ENCODE assay signal across 15 mouse cellular contexts in genomic region chrX:20861453-20862104, GRCm38 (mm10). TPM values are rescaled to one million over a fixed set of nuclear protein-coding genes. Genes with fewer than 3 reads are reported as not detected.
DNase-seq lines count a peak whose midpoint lies in the region; ATAC-seq lines count a peak whose summit lies in the region.
"Had no signal": no experiment of that assay in that cellular context is flagged by ENCODE, and none has a peak within 500 bp of the region (broad histone marks: within the 10 kb centered on the region; RNA-seq: fewer than 3 reads in every experiment).

No protein-coding gene starts in this region.

- WGBS in heart, embryonic 16.5 days, result 50% methylated on average over 5 of the region's 5 CpGs
- WGBS in liver, embryonic 11.5 days, result 38% methylated on average over 5 of the region's 5 CpGs
- WGBS in intestine, embryonic 15.5 days, result 37% methylated on average over 5 of the region's 5 CpGs
- 56% methylated on average over 5 of the region's 5 CpGs for WGBS in neural tube, embryonic 15.5 days

- H3K4me3 ChIP-seq in heart, embryonic 16.5 days (ENCODE audit: low read length), result no peak overlapping the region
- H3K4me3 ChIP-seq in liver, embryonic 11.5 days (ENCODE audit: low read depth, low read length), result no peak overlapping the region
- H3K4me3 ChIP-seq in intestine, embryonic 15.5 days (replicated peaks), result no peak overlapping the region
- H3K4me3 ChIP-seq in neural tube, embryonic 15.5 days (replicated peaks), result no peak overlapping the region
- H3K4me3 ChIP-seq: forebrain, embryonic 15.5 days; megakaryocyte, embryonic 14.5 days; neural tube, embryonic 12.5 days had no signal

- peaks cover 8% of the 10 kb centered on the region; the same call in 1 of the 2 replicates for H3K36me3 ChIP-seq in heart, embryonic 16.5 days (ENCODE audit: control insufficient read depth, insufficient read depth)
- no peaks in the 10 kb centered on the region for H3K36me3 ChIP-seq in liver, embryonic 11.5 days (ENCODE audit: control insufficient read depth, insufficient read depth, low read length)
- no peaks in the 10 kb centered on the region for H3K36me3 ChIP-seq in intestine, embryonic 15.5 days
- 0 out of 2 replicates have a peak, but pooled peaks cover 2% of the 10 kb centered on the region for H3K36me3 ChIP-seq in neural tube, embryonic 15.5 days

- no peak overlapping the region for H3K4me2 ChIP-seq in heart, embryonic 16.5 days (ENCODE audit: low read depth, low read length)
- no peak overlapping the region for H3K4me2 ChIP-seq in liver, embryonic 11.5 days
- no peak overlapping the region for H3K4me2 ChIP-seq in intestine, embryonic 15.5 days (replicated peaks)
- H3K4me2 ChIP-seq in neural tube, embryonic 15.5 days, result no peak overlapping the region
- H3K4me2 ChIP-seq: forebrain, embryonic 15.5 days; neural tube, embryonic 12.5 days had no signal

- no peak for DNase-seq in heart, adult 8-10 months (ENCODE audit: low spot score)
- no peak for DNase-seq in liver, embryonic 11.5 days (ENCODE audit: low spot score)
- DNase-seq in liver (no peak), ES-CJ7 (ENCODE audit: low read depth, low spot score) (peak; percentile 8)
- DNase-seq: cerebellum, adult 9-11 months; liver, postnatal 0 days; right cerebral cortex, postnatal 14 days; thymus, postnatal 36 days had no signal

- H3K27me3 ChIP-seq in heart, embryonic 16.5 days (ENCODE audit: control insufficient read depth, insufficient read depth, low read length), result no peaks in the 10 kb centered on the region
- H3K27me3 ChIP-seq in liver, embryonic 11.5 days (replicated peaks; ENCODE audit: control insufficient read depth, insufficient read depth, low read length), result no peaks in the 10 kb centered on the region
- H3K27me3 ChIP-seq in intestine, embryonic 15.5 days (replicated peaks), result no peaks in the 10 kb centered on the region
- H3K27me3 ChIP-seq in neural tube, embryonic 15.5 days (replicated peaks), result no peaks in the 10 kb centered on the region
- H3K27me3 ChIP-seq: forebrain, embryonic 15.5 days; neural tube, embryonic 12.5 days had no signal

- H3K4me1 ChIP-seq in heart, embryonic 16.5 days (ENCODE audit: control insufficient read depth, insufficient read depth, low read length), result peaks cover 11% of the 10 kb centered on the region
- H3K4me1 ChIP-seq in liver, embryonic 11.5 days (replicated peaks; ENCODE audit: control insufficient read depth, insufficient read depth, low read length), result peaks cover 6% of the 10 kb centered on the region; the same call in 1 of the 2 replicates
- H3K4me1 ChIP-seq in intestine, embryonic 15.5 days (replicated peaks), result no peaks in the 10 kb centered on the region
- H3K4me1 ChIP-seq in neural tube, embryonic 15.5 days, result 0 out of 2 replicates have a peak, but pooled peaks cover 3% of the 10 kb centered on the region
- H3K4me1 ChIP-seq: forebrain, embryonic 15.5 days; neural tube, embryonic 12.5 days had no signal

- H3K27ac ChIP-seq in heart, embryonic 16.5 days (ENCODE audit: low read length), result no peak overlapping the region
- no peak overlapping the region for H3K27ac ChIP-seq in liver, embryonic 11.5 days (ENCODE audit: low read depth, low read length)
- H3K27ac ChIP-seq in intestine, embryonic 15.5 days, result no peak overlapping the region
- H3K27ac ChIP-seq in neural tube, embryonic 15.5 days (replicated peaks), result no peak overlapping the region
- H3K27ac ChIP-seq: forebrain, embryonic 15.5 days; neural tube, embryonic 12.5 days had no signal

- H3K9ac ChIP-seq in heart, embryonic 16.5 days (ENCODE audit: low read length), result no peak overlapping the region
- H3K9ac ChIP-seq in liver, embryonic 11.5 days (ENCODE audit: low read depth, low read length), result no peak overlapping the region
- H3K9ac ChIP-seq in intestine, embryonic 15.5 days, result no peak overlapping the region
- H3K9ac ChIP-seq in neural tube, embryonic 15.5 days (replicated peaks), result no peak overlapping the region
- H3K9ac ChIP-seq: forebrain, embryonic 15.5 days; liver, postnatal 0 days; neural tube, embryonic 12.5 days had no signal

- ATAC-seq in heart, embryonic 16.5 days (replicated peaks; ENCODE audit: extremely low read depth, insufficient read depth, low FRiP score), result 0 out of 2 replicates have a peak, but pooled peaks have one; percentile 5
- ATAC-seq in liver, embryonic 11.5 days (replicated peaks; ENCODE audit: low FRiP score), result peak; percentile 39; the same call in 1 of the 2 replicates
- peak; percentile 34 for ATAC-seq in intestine, embryonic 15.5 days
- ATAC-seq in neural tube, embryonic 15.5 days (ENCODE audit: low FRiP score), result no peak
- ATAC-seq: forebrain, embryonic 15.5 days had no signal

- H3K9me3 ChIP-seq in heart, embryonic 16.5 days (replicated peaks; ENCODE audit: control insufficient read depth, low read length), result no peaks in the 10 kb centered on the region; the same call in 1 of the 2 replicates
- H3K9me3 ChIP-seq in liver, embryonic 11.5 days (ENCODE audit: control insufficient read depth, low read length), result no peaks in the 10 kb centered on the region
- no peaks in the 10 kb centered on the region for H3K9me3 ChIP-seq in intestine, embryonic 15.5 days
- no peaks in the 10 kb centered on the region for H3K9me3 ChIP-seq in neural tube, embryonic 15.5 days (replicated peaks)
- H3K9me3 ChIP-seq: forebrain, embryonic 15.5 days; G1E; megakaryocyte, embryonic 14.5 days; neural tube, embryonic 12.5 days had no signal

RNA-seq across cellular contexts. Expression of gene Timp1, which starts 8.4 kb away (rescaled TPM):
- polyA plus RNA-seq in heart, embryonic 16.5 days (2015; fragmentation: Nextera tagmentation; extraction: Ambion mirVana), result 21.7 and 22.0 TPM in 2 replicates
- total RNA-seq in heart, adult 8-10 months (2022), result 1 to 10 TPM; 2.0 to 3.5 (median 2.3) TPM
- 8.8 and 10.6 TPM in 2 replicates for polyA plus RNA-seq in liver, embryonic 11.5 days (2014; fragmentation: Nextera tagmentation; extraction: Ambion mirVana)
- 18.2 and 20.0 TPM in 2 replicates for polyA plus RNA-seq in intestine, embryonic 15.5 days (2015; fragmentation: Nextera tagmentation; extraction: Ambion mirVana)
- polyA plus RNA-seq in neural tube, embryonic 15.5 days (2015; fragmentation: Nextera tagmentation; extraction: Ambion mirVana), result 5.8 and 8.2 TPM in 2 replicates
- total RNA-seq: G1E had no signal
- polyA plus RNA-seq: G1E had no signal

RNA-seq across cellular contexts. Expression of gene Syn1, which starts 59.2 kb away (rescaled TPM):
- polyA plus RNA-seq in heart, embryonic 16.5 days (2015; fragmentation: Nextera tagmentation; extraction: Ambion mirVana), result 0.15 and 0.21 TPM in 2 replicates
- under 1 TPM; 0.19 to 0.28 (median 0.22) TPM for total RNA-seq in heart, adult 8-10 months (2022)
- polyA plus RNA-seq in liver, embryonic 11.5 days (2014; fragmentation: Nextera tagmentation; extraction: Ambion mirVana), result 0.48 and 0.60 TPM in 2 replicates
- 2.5 and 2.6 TPM in 2 replicates for polyA plus RNA-seq in intestine, embryonic 15.5 days (2015; fragmentation: Nextera tagmentation; extraction: Ambion mirVana)
- 85.6 and 96.9 TPM in 2 replicates for polyA plus RNA-seq in neural tube, embryonic 15.5 days (2015; fragmentation: Nextera tagmentation; extraction: Ambion mirVana)
- total RNA-seq: G1E had no signal
- polyA plus RNA-seq: G1E had no signal

Comparison
In these comparisons a context has a peak if more than half of its experiments do, and no peak if none do; other contexts are left out.
1. RNA of gene Syn1, which starts 59.2 kb away (polyA plus RNA-seq): 85.6 to 96.9 TPM in neural tube, embryonic 15.5 days; 2.5 to 2.6 TPM in intestine, embryonic 15.5 days, 0.48 to 0.60 TPM in liver, embryonic 11.5 days and 0.15 to 0.21 TPM in heart, embryonic 16.5 days; every median in the first group is over 10 times any median in the second.